Mouse (Mus musculus) naive thymus-derived CD4-positive, alpha-beta T cell, adult 2 months (primary cell): ENCODE results near the gene Il11ra1.
A peak's percentile ranks its signal among the peaks of the same experiment; 100 is the strongest.
"Not testable (repeated sequence)": the region's sequence is repeated elsewhere in the genome, so short reads cannot be mapped to it uniquely, and the experiment has no call there.

Experiments used
- DNase-seq: peaks from one replicate; pipeline ENCODE4 v3.0.0-alpha.2; 2011; ENCODE audit warnings: low read depth

Gene Il11ra1

DNA sequence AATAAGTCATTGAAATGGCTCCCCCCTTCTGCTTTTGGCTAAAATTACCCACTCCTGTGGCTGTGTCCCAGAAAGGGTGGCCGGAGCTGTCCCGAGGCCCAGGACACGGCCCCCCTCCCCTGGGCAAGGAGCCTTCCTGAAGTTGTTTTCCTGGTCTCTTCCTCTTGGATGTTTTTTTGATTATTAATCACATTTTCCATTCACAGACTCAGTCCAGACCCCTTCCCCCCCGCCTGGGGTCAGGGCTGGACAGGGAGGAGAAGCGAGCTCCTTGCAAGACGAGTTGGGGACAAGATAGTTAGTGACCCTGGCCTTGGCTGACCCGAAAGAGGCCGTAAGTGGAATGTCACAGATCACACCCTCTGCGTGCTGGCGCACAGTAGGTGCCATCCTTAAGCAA lies at the start of gene Il11ra1:
Gene Il11ra1, plus strand, starts transcription at position 207 of the 400 bp plus-strand sequence.
- not testable (repeated sequence) for DNase-seq

DNA sequence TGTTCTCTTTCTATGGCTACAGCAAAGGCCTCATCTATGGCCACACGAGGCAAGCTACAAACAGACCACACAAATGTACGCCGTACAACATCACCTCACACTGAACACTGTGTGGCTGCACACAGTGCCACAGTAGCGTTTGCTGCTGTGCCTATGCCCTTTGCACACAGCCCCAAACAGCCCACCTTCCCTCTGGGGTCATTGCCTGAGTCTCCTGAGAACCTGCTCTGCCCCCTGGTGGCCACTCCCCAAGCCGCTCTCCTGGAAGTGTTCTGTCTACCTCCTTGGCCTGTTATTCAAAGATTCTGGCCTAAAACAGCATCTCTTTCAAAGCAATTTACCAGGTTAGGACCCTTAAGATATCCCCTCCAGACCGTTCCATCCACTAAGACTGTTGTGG lies 46.5 kb upstream of the Il11ra1 start:
- DNase-seq = peak; percentile 58

DNA sequence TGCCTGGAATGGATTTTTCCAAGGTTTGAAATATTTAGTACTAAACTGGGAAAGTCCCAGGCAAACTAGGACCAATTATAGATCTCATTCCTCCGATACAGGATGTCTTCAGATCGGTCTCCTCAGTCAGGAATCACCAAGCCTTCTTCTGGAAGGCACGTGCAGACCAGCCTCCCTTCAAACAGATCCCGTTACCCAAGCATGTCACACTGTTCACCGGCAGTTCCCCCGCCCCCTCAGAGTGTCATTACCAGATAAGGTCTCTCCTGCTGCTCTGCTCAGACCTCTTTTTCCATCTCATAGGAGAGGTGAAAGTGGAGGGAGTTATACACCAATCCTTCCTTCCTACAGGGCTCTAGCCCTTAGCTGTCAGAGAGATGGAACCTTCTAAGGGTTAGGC lies 46.1 kb upstream of the Il11ra1 start:
- no peak for DNase-seq

DNA sequence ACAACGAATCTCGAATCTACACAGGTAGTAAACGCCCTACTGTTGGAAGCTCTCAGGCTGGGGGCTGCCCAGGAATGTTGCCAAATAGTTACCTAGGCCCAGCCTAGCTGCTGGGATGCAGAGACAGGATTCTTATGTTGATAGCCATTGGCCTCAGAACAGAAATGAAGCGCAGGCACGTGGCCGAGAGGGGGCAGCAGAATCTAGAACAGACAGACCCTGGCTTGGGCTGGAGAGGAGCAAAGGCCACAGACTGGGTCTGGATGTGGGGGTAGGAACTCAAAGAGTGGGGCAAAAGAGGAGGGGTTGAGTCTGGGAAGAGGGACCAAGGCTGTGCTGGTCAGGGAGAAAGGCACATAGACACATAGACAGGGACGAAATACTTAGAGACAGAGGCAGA lies 45.6 kb upstream of the Il11ra1 start:
- DNase-seq = no peak

DNA sequence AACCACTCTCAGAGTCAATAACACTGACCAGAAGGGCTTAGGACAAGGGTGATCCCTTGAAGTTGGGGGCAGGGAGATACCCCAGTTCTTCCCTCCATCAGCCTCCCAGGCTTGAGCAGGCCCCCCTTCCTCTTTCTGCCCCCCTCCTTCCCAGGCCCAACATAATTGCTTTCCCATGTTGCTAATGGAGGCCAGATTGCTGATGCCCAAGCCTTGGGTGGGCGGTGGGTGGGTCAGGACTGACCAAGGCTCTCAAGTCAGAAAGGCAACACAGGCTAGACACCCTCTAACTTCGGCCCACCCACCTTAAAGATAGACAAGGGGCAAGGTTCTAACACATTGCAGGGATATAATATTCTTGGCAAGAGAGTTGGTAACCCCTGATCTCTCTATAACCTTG lies 44.3 kb upstream of the Il11ra1 start:
- no peak for DNase-seq

DNA sequence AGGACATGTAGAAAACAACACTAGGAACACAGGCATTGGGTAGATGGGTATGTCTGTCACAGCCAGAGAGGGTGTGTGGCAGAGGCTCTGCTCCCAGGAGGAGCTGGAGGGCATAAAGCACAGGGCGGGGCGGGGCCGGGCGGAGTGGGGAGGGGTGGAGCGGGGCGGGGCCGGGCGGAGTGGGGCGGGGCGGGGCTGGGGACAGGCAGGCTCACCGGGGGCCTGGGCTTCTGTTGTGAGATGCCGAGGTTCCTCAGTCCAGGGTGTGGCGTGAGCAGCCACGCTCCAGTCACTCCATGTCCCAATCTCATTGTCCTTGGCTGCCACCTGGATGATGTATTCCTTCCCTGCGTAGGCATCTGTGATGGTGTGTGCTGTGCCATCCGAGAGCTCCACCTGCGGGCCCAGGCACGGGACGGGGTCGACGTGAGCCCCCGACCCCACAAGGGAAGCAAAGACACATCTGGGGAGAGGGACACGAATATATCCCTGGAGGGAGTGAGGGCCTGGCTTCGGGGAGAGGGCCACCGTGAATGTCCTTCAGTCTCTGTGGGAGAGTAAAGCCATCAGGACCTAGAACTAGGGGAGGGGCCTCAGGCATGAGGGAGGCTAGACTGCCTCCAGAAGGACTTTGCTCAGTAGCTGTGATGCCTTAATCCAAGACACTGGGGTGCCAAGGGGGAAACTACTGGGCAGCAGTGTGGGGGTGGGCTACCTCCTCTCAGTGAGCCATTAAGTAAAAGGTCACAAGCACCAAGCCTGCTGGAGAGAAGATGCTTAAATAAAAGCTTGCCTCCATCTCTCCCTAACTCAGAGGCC lies 41.0 kb upstream of the Il11ra1 start:
- DNase-seq = no peak

DNA sequence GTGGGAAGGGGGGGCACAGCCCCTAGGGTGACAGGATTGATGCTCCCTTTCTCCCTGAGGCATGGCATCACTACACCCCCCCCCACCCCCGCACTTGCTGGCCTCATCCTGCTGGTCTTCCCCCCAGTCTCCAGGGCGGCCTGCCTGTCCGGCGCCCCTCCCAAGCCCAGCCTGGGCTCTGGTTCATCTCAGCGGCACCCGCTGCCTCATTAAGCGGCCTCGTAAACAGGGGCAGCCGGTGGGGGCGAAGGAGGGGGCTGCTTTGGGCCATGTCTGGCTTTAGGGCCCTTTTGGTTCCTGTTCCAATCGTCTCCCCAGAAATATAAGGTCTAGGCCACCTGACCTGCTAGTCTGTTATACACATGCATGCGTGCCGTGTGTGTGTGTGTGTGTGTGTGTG lies 40.2 kb upstream of the Il11ra1 start:
- no peak for DNase-seq

DNA sequence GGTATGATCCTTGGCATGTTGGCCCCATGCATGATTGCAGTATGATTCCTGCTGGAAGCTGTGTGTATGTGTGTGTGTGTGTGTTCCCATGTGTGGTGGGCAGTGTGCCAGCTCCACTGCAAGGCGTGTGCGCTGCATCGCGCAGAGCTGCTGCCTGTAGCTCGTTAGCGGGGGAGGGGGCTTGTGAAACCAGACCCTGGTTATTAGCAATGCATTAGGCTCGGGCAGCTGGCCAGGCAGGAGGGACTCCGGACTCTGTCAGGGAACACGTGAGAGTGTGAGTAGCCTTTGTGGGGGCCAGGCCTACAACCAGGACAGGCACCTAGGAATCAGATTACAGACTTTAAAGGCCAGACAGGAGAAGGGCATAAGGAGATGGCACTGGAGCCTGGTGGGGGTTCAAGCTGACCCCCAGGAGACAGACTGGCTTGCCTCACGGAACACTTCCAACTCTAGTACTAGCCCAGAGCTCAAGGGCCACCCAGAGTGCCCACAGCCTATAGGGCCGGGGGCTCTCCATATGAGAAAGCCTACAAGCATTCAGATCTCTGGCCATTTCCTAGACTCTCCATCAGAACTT lies 38.8 kb upstream of the Il11ra1 start:
- no peak for DNase-seq

DNA sequence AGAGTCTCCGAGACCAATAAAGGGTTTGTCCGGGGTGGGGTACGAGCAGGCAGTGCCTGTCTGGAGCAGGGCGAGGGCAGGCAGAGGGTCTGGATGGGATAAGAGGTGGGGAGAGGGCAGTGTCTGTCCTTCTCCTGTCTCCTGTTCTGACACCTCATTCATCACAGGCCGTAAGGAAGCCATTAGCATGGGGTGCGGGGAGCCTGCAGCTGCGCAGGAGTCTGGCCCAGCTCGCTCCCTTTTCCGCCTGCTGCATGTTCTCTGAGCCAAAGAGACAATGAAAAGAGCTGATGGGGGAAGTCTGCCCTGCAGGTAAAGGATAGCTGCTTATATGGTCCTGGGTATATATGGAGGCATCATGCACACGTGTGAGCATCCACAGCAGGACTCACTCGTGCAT lies 37.1 kb upstream of the Il11ra1 start:
- DNase-seq = no peak

DNA sequence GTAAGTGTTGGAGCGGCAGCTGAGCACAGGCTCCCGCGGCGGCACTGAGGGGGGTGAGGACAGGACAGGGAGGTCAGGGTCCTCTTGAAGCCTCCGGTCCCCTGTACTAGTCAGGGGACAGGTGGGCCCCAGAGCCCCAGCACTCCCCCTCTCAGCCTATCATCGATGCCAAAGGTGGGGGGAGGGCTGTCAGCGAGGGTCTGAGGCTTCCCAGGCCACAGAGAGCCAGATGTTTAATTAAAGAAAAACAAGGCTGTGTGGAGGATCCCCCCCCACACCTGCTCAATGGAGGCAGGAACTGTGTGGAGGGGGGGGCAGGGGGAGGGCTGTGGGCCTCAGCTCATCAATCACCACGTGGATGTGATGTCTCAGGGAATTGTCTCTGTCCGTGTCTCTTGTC lies 36.2 kb upstream of the Il11ra1 start:
- no peak for DNase-seq

DNA sequence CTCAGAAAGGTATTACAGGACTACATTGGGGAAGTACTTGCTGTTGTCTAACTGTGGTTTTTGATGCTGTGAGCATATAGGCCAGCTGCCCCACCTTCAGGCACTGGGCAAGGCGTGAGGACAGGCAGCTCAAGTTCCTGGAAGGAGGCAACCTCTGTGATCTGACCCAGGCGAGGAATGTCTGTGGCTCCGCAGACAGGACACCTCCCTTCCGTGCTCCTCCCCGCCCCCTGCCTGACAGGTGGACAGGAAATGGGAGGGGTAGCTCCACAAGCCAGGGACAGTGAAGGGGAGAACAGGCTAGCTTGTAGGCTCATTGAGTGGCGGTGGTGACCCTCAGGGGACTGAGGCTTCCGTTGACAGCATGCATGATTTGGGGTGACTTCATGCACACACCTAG lies 35.3 kb upstream of the Il11ra1 start:
- DNase-seq = no peak

DNA sequence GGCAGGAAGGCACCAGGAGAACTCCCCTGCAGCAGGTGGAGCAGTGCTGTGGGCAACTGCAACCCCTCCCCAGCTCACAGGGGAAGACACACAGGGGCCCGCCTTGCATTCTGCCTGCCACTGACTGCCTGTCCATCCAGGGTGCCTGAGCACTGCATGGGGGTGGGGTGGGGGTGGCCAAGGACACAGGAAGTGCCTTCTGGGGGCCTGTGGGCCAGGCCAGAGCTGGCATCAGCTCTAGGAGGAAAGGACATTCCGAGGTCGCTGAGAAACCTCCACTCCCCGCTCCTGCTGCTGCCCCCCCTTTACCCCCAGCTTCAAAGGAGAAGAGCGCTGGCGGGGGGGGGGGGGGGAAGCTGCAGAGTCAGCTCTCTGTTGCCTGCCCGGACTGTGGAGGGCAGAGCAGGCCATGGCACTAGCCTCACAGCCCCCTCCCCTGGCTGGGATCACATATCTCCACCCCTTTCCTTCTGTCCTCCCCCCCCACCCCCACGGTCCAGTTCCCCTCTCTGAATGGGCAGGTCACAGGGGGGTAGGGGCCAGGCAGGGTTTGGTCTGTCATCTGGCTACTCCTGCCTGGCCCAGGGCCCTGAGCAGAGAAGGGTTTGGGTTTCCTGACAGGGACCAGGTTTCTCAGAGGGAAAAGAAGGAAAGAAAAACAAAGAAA lies 34.6 kb upstream of the Il11ra1 start:
- DNase-seq = no peak

DNA sequence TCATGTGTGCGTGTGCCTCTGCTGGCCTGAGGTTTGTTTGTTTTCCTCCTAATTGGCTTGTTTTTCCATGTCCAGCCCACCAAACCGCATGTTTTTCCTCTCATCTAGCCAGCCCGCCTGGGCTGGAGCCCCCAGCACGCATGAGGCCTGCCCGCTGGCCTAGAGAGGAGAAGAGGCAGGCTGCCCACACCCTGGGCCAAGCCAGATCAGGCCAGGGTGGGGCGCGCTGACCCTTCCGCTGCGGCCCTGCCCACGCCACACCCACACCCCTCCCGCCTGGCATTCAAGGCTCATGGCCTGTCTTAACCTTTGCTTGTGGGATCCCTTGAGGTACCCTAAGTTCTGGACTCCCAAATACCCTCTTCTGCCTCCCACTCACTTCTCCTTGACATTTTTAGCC lies 33.1 kb upstream of the Il11ra1 start:
- DNase-seq = no peak

DNA sequence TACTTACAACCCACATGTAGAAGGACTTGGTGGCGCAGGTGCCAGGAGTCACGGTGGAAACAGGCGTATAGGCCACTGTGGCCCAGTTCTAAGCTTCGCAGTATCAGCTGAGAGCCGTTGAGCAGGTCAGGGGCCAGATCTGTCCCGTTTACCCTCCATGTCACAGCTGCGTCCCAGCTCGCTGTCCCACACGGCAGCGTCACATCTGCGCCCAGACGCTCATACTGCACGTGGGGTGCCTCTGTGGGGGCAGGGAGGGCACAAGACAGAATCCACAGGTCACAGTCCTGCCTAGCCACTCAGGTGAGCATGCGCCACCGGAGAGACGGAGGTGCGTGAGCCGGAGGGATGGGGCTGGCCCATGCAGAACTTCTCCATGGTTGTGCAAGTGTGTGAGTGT lies 29.0 kb upstream of the Il11ra1 start:
- no peak for DNase-seq

DNA sequence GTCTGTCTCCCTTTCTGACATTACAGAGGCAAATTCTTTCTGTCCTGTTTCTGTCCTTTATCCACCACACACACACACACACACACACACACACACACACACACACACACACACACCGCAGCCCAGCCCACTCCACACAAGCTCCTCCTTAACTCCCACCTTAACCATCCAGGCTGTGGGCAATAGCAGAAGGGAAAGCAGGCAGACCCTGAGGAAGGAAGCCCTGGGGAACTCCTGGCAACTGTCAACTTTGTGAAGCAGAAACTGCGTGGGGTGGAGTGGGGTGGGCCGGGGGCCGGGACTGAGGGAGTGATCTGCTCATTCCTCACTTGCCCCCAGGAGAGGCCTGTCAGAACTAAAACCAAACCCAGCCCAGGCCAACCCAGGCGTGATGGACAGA lies 28.3 kb upstream of the Il11ra1 start:
- no peak for DNase-seq

DNA sequence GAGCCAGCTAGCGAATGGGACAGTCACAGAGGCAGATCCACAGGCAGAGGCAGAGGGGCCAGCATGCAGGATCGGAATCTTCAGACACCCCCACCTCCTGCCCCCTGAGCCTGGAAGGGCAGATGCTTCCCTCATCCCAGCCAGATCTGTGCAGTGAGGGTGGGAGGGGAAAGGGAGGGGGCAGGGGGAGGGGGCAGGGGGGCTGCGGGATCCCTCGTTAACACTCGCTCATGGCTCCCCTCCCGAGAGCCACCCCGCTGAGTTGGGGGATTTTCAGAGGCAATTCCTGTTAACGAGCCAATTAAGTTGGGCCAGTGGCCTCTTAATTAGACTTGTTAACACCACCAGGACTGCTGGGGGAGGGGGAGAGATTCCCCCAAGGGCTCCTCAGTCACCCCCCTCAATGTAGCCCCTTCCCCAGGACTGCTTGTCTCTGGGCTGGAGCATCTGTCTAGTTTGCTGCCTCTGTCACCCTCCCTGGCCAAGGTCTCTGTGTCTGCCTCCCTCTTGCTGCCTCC lies 27.8 kb upstream of the Il11ra1 start:
- DNase-seq = no peak

DNA sequence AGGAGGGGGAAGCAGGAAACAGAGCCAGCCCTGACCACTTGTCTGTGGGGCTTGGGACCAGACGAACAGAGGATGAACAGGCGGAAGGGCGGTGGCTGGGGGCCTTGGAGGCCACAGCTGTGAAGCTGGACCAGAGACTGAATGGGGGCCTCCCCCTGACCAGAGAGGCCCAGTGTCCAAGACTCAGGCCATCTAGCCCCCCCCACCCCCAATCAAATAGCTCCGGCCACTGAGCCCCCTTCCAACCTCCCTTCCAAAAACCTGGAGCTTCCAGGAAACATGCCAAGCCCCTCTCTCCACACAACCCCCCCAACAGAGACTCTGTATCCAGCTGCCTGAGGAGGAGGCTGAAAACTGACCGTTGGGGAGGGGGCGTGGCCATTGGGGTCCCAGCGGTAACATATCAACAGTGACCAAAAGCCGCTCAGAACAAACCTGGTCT lies 27.2 kb upstream of the Il11ra1 start:
- no peak for DNase-seq

DNA sequence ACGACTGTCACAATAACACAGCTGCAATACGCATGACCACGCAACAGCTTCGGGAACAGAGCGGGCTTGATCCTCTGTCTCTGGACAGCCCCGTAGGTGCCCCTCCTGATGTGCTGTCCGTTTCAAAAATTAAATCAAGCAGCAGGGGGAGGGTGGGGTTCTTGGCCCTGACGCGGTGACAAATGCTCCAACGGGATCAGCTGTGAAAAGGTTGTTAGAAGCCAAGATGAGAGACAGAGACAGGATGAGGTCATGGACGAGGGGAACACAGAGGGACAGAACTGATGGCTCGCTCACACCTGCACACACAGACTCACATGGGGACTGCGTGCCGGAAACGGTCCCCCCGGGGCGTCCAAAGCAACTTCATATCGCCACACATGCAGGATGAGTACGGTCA lies 26.6 kb upstream of the Il11ra1 start:
- no peak for DNase-seq

DNA sequence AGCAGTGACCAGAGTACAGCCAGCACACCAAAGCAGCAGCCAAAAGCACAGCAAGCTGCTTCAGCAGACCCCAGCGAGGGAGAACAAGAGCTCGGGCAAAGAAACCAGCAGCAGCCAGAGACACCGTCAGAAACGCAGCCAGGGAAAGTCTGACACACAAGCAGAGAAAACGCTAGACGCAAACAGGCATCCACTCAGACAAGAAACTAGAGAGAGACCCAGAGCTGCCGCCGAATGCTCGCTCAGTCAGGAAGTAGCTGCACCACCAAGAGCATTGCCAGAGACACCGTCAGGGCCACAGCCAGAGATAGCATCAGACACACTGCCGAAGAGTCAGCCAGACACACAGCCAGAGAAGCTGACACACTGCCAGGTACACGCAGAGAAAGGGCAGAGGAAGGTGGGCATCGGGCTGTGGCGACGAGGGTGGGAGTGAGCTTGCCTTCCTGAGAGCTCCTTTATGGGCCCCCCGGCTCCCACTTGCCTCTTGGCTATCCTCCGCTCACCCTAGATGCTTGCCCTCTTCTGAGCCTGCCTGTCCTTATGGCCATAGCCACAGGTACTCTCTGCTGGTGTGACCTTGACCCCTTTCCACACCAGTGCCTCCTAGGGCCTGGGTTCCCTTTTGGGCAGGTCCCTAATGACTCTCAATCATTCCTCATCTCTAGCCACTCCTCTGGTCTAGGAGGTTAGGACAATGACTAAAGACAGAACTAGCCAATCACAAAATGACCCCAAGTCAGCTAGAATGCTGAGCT lies 23.4 kb upstream of the Il11ra1 start:
- no peak for DNase-seq

DNA sequence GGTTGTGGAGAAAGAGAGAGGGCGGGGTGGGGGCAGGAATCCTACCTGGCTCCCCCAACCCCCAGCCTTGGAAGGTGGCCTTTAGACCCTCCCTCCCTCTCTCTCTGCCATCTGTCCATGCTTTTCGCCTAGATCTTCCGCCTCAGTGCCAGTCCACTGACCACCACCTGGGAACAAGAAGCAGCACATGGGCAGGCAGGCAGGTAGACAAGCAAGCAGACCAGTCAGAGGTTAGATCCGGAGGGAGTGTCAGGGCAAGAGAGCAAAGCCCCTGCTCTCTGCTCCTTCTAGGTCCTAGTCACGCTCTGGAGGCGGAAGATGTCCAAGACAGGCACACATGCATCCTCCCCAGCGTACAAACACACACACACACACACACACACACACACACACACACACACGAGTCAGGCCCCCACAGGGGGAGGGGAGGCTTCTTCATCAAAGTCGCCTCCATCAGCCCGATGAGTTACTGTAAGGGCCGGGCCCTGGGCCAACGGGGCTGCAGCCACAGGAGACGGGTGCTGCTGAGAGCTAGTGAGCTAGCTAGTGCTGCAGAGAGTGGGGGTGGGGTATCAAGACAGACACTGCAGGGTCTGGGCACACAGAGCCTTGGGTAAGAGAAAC lies 22.7 kb upstream of the Il11ra1 start:
- DNase-seq = no peak

DNA sequence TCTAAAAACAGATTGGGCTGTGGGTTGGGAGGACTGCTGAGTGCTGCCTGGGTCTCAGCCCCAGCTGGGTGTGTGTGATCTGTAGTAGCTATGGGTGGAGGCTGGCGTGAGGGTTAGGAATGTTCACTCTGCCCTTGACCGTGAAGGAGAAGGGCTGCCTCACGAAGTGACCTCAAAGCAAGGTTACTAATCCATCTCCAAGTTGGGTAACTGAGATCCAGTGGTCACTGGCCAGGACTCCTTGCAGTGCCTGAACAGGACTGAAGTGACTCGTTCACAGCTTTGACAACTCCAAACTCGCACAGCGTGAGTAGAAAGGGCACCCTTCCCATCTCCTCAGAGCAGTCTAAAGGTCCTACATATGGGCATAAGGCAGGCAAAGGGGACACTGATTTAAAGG lies 20.9 kb upstream of the Il11ra1 start:
- DNase-seq = no peak

DNA sequence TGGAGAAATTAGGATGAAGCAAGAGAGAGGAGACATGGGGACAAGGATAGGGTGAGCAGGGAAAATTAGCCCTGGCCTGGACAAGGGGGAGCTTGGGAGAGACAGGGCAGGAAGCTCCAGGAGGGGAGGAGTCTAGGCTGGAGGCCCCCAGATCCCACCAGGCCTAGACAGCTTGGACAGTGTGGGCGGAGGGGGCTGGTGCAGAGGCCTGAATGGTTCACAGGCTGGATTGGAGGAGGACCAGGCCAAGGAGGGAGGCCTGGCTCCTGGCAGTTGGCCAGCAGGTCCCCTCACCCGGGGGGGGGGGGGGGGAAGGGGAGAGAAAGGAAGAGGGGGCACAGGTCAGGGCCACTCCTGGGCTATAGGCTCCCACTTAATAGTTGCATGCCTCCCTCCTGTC lies 20.5 kb upstream of the Il11ra1 start:
- DNase-seq = no peak
